Mouse (Mus musculus) midbrain, postnatal 0 days (tissue): ENCODE results near the gene Rbpj. TPM values are rescaled to one million over a fixed set of nuclear protein-coding genes. Genes with fewer than 3 reads are reported as not detected.

Source experiments
- ATAC-seq: fragments of 200-750 bp; cut with Nextera tagmentation; 2 replicates; pipeline ENCODE4 v1.8.0; 2017; ENCODE audit warnings: moderate number of reproducible peaks, mild to moderate bottlenecking, moderate TSS enrichment, moderate library complexity; ENCODE audit not compliant: low FRiP score
- DNase-seq: peaks from one replicate; pipeline ENCODE4 v3.0.0-alpha.2; 2015; ENCODE audit warnings: low spot score
- H3K27ac ChIP-seq: fragments of 300-500 bp; sonication (generic); 2 replicates; pipeline ENCODE4 v1.5.1; 2014; ENCODE audit warnings: low read depth, mild to moderate bottlenecking, low read length, mixed read lengths
- H3K27me3 ChIP-seq: fragments of 300-500 bp; sonication (generic); 2 replicates; pipeline ENCODE4 v1.6.1; 2014; ENCODE audit warnings: low read length, control low read depth, mixed read lengths; ENCODE audit not compliant: insufficient read depth
- H3K36me3 ChIP-seq: fragments of 300-500 bp; sonication (generic); 2 replicates; pipeline ENCODE4 v1.6.1; 2014; ENCODE audit warnings: low read length, control low read depth, mixed read lengths; ENCODE audit not compliant: insufficient read depth
- H3K4me1 ChIP-seq: fragments of 300-500 bp; sonication (generic); 2 replicates; pipeline ENCODE4 v1.6.1; 2014; ENCODE audit warnings: mild to moderate bottlenecking, control low read depth, antibody characterized with exemption, low read length, mixed read lengths; ENCODE audit not compliant: insufficient read depth
- H3K4me2 ChIP-seq: fragments of 300-500 bp; sonication (generic); 2 replicates; pipeline ENCODE4 v1.6.1; 2014; ENCODE audit warnings: low read depth, mild to moderate bottlenecking, low read length, mixed read lengths; ENCODE audit not compliant: poor library complexity, severe bottlenecking
- H3K4me3 ChIP-seq: fragments of 300-500 bp; sonication (generic); 2 replicates; pipeline ENCODE4 v1.5.1; 2014; ENCODE audit warnings: low read depth, mild to moderate bottlenecking, low read length, moderate library complexity
- H3K9ac ChIP-seq: fragments of 300-500 bp; sonication (generic); replicated peaks from 2 replicates; pipeline ENCODE4 v1.6.1; 2014; ENCODE audit warnings: mild to moderate bottlenecking, low read length, moderate library complexity, mixed read lengths; ENCODE audit not compliant: poor library complexity, severe bottlenecking
- H3K9me3 ChIP-seq: fragments of 300-500 bp; sonication (generic); 2 replicates; pipeline ENCODE4 v1.6.1; 2016; ENCODE audit warnings: low read length, control low read depth
- CTCF ChIP-seq: IDR thresholded peaks from 2 replicates; pipeline ENCODE4 v1.5.1; 2016; ENCODE audit warnings: antibody characterized with exemption, mild to moderate bottlenecking
- WGBS: fragments of 180-500 bp; shearing (Covaris S2); extraction: QIAGEN DNeasy Blood & Tissue Kit; methylation state at CpG from one replicate; pipeline ENCODE4 v1.1.7; 2014; 5-methylcytosine and 5-hydroxymethylcytosine counted together
- polyA plus RNA-seq: library from polyadenylated mRNA; unstranded; fragments of >200 nt; fragmentation: Nextera tagmentation; extraction: Ambion mirVana; gene quantifications from 2 replicates; pipeline ENCODE4 v1.2.1, GENCODE M21; 2015
- total RNA-seq: library from RNA; depleted of rRNA; stranded (reverse); fragments of >200 nt; gene quantifications from 2 replicates; pipeline ENCODE4 v1.2.3, GENCODE M21; 2014; rRNA removed

Gene Rbpj
- total and polyA plus RNA-seq, 2 experiments from 2014 or later = 14.8 to 21.0 TPM

DNA sequence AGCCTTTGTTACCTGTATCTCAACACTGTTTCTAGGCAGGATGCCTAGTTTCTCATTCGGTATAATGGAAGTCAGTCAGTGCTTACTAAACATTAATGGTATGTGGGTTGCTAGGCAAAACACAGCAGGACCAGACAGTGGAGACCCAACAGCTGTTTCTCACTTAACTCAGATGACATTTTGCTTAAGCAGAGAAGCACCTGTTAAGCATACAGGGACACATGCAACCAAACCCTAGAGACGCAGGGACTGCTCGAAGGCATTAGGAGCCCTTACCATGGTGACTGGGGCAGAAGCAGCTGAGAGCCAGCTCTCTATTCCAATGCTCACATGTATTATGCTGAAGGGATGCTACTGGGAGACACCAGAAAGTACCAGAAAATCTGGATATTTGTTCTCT is 230.7 kb downstream of the Rbpj start:
- H3K9ac ChIP-seq = no peak overlapping the region
- no peak overlapping the region for H3K4me3 ChIP-seq
- H3K4me2 ChIP-seq = no peak overlapping the region
- H3K9me3 ChIP-seq = no peaks in the 10 kb centered on the region
- no peak for TF ChIP-seq CTCF
- 76% methylated on average over 3 of the region's 3 CpGs for WGBS
- no peaks in the 10 kb centered on the region for H3K4me1 ChIP-seq
- H3K27ac ChIP-seq = no peak overlapping the region
- no peaks in the 10 kb centered on the region for H3K36me3 ChIP-seq
- DNase-seq (no peak), ATAC-seq (no peak)
- no peaks in the 10 kb centered on the region for H3K27me3 ChIP-seq

DNA sequence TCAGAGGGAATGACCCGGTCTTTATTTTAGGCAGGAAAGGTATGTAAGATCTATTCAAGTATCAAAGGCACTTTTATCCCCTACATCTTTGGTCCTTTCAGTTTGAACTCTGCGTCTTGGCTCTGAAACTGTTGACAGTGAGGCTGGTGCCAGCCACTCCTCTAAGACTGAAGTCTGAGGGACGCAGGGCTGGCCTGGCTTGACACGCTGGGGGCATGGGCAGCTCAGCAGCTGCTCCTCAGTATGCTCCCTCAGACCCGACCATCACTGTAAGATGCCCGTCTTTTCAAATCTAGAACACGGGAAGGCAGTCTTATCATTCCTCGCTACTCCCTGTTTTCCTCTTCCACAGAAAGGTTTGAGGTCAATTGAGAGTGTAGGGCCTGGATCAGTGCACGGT is 231.8 kb downstream of the Rbpj start:
- H3K9ac ChIP-seq = no peak overlapping the region
- DNase-seq (no peak), ATAC-seq (no peak)
- no peaks in the 10 kb centered on the region for H3K36me3 ChIP-seq
- H3K4me1 ChIP-seq = no peaks in the 10 kb centered on the region
- no peak overlapping the region for H3K27ac ChIP-seq
- no peak overlapping the region for H3K4me3 ChIP-seq
- WGBS = 81% methylated on average over 9 of the region's 9 CpGs
- H3K4me2 ChIP-seq = no peak overlapping the region
- no peaks in the 10 kb centered on the region for H3K9me3 ChIP-seq
- TF ChIP-seq CTCF = no peak
- no peaks in the 10 kb centered on the region for H3K27me3 ChIP-seq

DNA sequence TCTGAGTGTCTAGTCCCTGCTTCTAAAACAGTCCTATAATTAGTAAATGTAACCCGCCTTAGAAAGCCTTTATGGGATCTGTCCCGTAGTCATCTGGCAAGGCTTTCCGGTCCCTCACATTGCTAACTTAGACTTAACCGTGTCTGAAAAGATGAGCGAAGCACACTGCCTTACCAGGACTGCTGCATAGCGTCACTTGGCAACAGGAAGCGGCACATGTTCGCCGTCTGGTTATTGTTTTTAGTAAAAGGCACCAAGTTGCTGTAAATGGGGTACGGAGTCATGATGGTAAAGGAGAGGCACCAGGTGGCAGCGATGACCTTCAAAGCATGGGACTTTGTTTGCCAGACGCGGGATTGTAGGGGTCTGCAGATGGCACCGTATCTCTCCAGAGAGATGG is 236.7 kb downstream of the Rbpj start:
- Histone ChIP-seq H3K9ac (no peak overlapping the region), H3K9me3 (no peaks in the 10 kb centered on the region), H3K4me1 (no peaks in the 10 kb centered on the region; the same call in 1 of the 2 replicates), H3K4me3 (no peak overlapping the region), H3K27ac (no peak overlapping the region), H3K27me3 (no peaks in the 10 kb centered on the region), H3K36me3 (no peaks in the 10 kb centered on the region), H3K4me2 (no peak overlapping the region)
- 92% methylated on average over 14 of the region's 14 CpGs for WGBS
- TF ChIP-seq CTCF = no peak
- DNase-seq (no peak), ATAC-seq (no peak)

Other genes with a start within 250 kb of the Rbpj start
- 35.7 and 40.2 TPM in 2 replicates for gene Smim20, start 199.1 kb upstream of the Rbpj start, total RNA-seq
- gene Smim20, start 199.1 kb upstream of the Rbpj start, polyA plus RNA-seq = 76.0 and 83.3 TPM in 2 replicates
- gene Cckar, start 241.6 kb downstream of the Rbpj start, total RNA-seq = 0.55 and 0.71 TPM in 2 replicates
- gene Cckar, start 241.6 kb downstream of the Rbpj start, polyA plus RNA-seq = 1.1 and 1.3 TPM in 2 replicates